Mouse (Mus musculus) liver, embryonic 11.5 days (tissue): ENCODE measurements at regions not wholly inside any gene's neighbourhood (a gene's known extent, or its start where the extent isn't known, plus 50 kb on each side); places are given as distances from the start of the nearest gene placed in this dataset.

Experiments used
- ATAC-seq: fragments of 200-750 bp; cut with Nextera tagmentation; replicated peaks from 2 replicates; pipeline ENCODE4 v1.8.0; 2017; ENCODE audit warnings: moderate number of reproducible peaks, mild to moderate bottlenecking, moderate TSS enrichment, moderate library complexity; ENCODE audit not compliant: low FRiP score
- DNase-seq: peaks from one replicate; pipeline ENCODE4 v3.0.0-alpha.2; 2017; ENCODE audit warnings: low spot score
- H3K27ac ChIP-seq: fragments of 300-500 bp; sonication (generic); 2 replicates; pipeline ENCODE4 v1.5.1; 2014; ENCODE audit warnings: mild to moderate bottlenecking, low read depth, low read length, control low read depth
- H3K27me3 ChIP-seq: fragments of 300-500 bp; sonication (generic); replicated peaks from 2 replicates; pipeline ENCODE4 v1.6.1; 2014; ENCODE audit warnings: low read length, mixed read lengths; ENCODE audit not compliant: control insufficient read depth, insufficient read depth
- H3K36me3 ChIP-seq: fragments of 300-500 bp; sonication (generic); 2 replicates; pipeline ENCODE4 v1.6.1; 2014; ENCODE audit warnings: mild to moderate bottlenecking, low read length, moderate library complexity, mixed read lengths; ENCODE audit not compliant: control insufficient read depth, insufficient read depth
- H3K4me1 ChIP-seq: fragments of 300-500 bp; sonication (generic); replicated peaks from 2 replicates; pipeline ENCODE4 v1.6.1; 2014; ENCODE audit warnings: low read length, mixed read lengths; ENCODE audit not compliant: control insufficient read depth, insufficient read depth
- H3K4me2 ChIP-seq: fragments of 300-500 bp; sonication (generic); 2 replicates; pipeline ENCODE4 v1.6.1; 2014; ENCODE audit warnings: mild to moderate bottlenecking, control low read depth, moderate library complexity
- H3K4me3 ChIP-seq: fragments of 300-500 bp; sonication (generic); 2 replicates; pipeline ENCODE4 v1.5.1; 2014; ENCODE audit warnings: low read depth, low read length, control low read depth
- H3K9ac ChIP-seq: fragments of 300-500 bp; sonication (generic); 2 replicates; pipeline ENCODE4 v1.6.1; 2014; ENCODE audit warnings: low read depth, low read length, control low read depth
- H3K9me3 ChIP-seq: fragments of 300-500 bp; sonication (generic); 2 replicates; pipeline ENCODE4 v1.6.1; 2016; ENCODE audit warnings: low read length, inconsistent platforms, mixed read lengths; ENCODE audit not compliant: control insufficient read depth
- WGBS: fragments of 180-500 bp; shearing (Covaris S2); extraction: QIAGEN DNeasy Blood & Tissue Kit; methylation state at CpG from one replicate; pipeline ENCODE4 v1.1.7; 2014; 5-methylcytosine and 5-hydroxymethylcytosine counted together

DNA sequence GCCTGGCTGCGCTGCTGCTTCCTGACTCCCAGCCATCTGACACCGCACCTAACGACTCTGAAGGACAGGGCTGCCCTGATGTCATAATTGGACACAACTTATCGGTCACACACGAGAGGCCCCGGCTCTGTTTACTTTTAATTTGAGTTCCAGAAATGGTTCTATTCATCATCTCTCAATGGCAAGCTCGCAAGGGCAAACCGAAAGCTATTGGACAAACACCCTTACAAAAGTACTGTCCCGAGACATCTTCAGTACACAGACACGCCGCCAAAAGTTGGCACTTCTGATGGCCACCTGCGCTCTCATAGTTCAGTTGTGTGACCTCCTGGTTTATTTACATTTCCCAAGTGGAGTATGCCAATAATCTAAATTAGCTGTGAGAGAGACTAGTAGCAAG is 274.9 kb downstream of the Gxylt1 start:
- DNase-seq: no peak

DNA sequence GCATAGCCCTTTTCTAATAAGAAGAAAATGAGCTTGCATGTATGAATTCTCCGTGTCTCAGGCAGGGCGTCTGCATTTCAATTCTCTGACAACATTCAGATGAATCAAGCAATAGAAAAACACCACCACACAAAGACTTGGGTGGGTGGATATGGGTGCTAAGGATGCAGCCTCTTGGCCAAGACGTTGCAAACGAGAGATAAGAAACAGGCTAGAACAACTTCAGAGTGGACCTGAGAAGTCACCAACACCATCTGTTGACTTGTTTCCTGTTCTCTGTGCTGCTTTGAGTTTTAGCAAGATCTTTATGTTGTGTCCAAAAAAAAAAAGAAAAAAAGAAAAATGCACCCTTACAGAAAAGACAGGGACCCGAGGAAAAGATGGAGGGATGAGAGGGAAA is 277.0 kb downstream of the Gxylt1 start:
- ATAC-seq (peak; percentile 73), DNase-seq (no peak)
- Histone ChIP-seq H3K36me3 (no peaks in the 10 kb centered on the region), H3K27me3 (no peaks in the 10 kb centered on the region), H3K4me2 (peak overlapping the region; percentile 15), H3K9me3 (no peaks in the 10 kb centered on the region), H3K27ac (no peak overlapping the region), H3K4me3 (no peak overlapping the region), H3K9ac (no peak overlapping the region), H3K4me1 (peaks cover 13% of the 10 kb centered on the region)
- WGBS: 48% methylated on average over 5 of the region's 5 CpGs

More for the DNA sequence above, 274.9 kb downstream of the Gxylt1 start:
- Histone ChIP-seq H3K27ac (no peak overlapping the region), H3K36me3 (no peaks in the 10 kb centered on the region), H3K4me3 (no peak overlapping the region), H3K9ac (no peak overlapping the region), H3K9me3 (no peaks in the 10 kb centered on the region), H3K4me2 (no peak overlapping the region; the same call in 1 of the 2 replicates), H3K27me3 (no peaks in the 10 kb centered on the region), H3K4me1 (peaks cover 18% of the 10 kb centered on the region)
- WGBS: 77% methylated on average over 12 of the region's 12 CpGs
- ATAC-seq: no peak

GRCm38 (mm10) chr15:92994191-92994671 is 280.7 kb downstream of the Gxylt1 start:
- no peak overlapping the region for H3K4me2 ChIP-seq
- no peak overlapping the region for H3K27ac ChIP-seq
- 71% methylated on average over 11 of the region's 11 CpGs for WGBS
- H3K36me3 ChIP-seq: no peaks in the 10 kb centered on the region
- H3K4me1 ChIP-seq: 0 out of 2 replicates have a peak, but pooled peaks cover 6% of the 10 kb centered on the region
- no peak overlapping the region for H3K9ac ChIP-seq
- DNase-seq (no peak), ATAC-seq (no peak)
- H3K4me3 ChIP-seq: no peak overlapping the region
- no peaks in the 10 kb centered on the region for H3K27me3 ChIP-seq
- H3K9me3 ChIP-seq: no peaks in the 10 kb centered on the region

DNA sequence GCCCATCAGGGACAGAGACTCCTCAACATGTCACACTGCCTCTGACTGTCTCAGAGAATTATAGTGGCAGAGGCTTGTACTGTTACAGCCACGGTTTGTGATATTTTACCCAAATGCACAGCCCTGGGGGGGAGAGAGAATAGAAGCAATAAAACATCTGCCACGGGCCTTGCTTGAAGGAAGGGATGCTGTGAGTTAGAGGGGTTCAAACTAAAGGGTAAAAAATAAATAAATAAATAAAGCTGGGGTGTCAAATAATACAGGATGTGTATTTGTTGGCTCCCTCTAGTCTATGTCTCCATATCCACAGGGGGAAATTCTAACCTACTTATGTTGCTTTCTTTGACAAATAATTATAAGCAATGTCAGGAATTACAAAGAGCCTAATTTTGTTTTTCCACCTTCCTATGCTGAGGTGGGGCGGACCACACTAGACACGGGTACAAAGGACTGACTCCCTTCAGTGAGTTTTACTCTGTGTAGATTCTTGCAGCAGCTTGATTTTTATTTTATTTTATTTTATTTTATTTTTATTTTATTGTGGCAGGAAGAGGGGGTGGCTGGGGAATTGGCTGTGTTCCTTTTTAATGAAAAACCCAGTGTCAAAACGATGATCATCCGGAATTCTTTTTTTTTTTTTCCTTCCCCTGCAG is 281.3 kb downstream of the Gxylt1 start:
- DNase-seq (no peak), ATAC-seq (no peak)
- no peaks in the 10 kb centered on the region for H3K9me3 ChIP-seq
- WGBS: 80% methylated on average over 6 of the region's 6 CpGs
- no peaks in the 10 kb centered on the region for H3K27me3 ChIP-seq
- H3K36me3 ChIP-seq: no peaks in the 10 kb centered on the region
- no peak overlapping the region for H3K27ac ChIP-seq
- H3K4me3 ChIP-seq: no peak overlapping the region
- no peak overlapping the region for H3K9ac ChIP-seq
- 0 out of 2 replicates have a peak, but pooled peaks cover 6% of the 10 kb centered on the region for H3K4me1 ChIP-seq
- H3K4me2 ChIP-seq: no peak overlapping the region

DNA sequence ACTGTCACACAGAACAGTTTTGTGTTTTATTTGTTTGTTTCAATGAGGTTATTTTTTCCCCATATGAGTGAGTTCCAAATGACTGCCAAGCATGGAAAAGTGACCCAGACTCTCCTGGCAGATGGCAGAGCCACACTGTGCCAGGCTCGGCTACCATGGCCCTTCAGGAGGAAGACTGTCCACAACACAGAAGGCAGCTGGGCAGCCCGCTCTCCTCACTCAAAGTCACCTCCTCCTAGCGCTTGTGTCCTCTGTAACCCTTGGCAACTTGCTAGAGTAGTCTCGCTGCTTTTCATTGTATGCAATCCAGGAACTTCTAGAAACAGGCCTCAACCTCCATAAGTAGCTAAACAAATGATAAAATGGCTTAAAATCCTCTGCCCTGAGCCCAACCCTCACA is 299.2 kb downstream of the Gxylt1 start:
- no peak overlapping the region for H3K9ac ChIP-seq
- no peaks in the 10 kb centered on the region for H3K4me1 ChIP-seq
- no peak for ATAC-seq
- 77% methylated on average over 4 of the region's 4 CpGs for WGBS
- no peak overlapping the region for H3K4me3 ChIP-seq
- no peaks in the 10 kb centered on the region for H3K36me3 ChIP-seq
- no peak overlapping the region for H3K27ac ChIP-seq
- no peak for DNase-seq
- H3K27me3 ChIP-seq: no peaks in the 10 kb centered on the region
- no peak overlapping the region for H3K4me2 ChIP-seq
- H3K9me3 ChIP-seq: no peaks in the 10 kb centered on the region

DNA sequence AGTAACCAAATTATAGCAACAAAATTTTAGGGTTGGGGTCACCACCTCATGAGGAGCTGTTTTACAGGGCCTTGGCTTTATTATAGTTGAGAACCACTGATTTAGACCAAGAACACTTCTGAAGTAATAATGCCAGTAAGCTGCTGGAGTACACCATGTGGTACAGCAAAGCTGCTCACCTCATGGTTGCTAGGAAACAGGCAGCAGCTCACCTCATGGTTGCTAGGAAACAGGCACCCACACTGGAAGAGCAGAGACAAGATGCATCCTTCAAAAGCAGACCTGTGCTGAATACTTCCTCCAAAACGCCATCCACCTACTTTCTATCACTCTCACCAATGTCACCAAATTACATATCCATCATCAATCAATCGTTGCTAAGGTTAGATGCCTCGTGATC is 300.0 kb downstream of the Gxylt1 start:
- Histone ChIP-seq H3K27me3 (no peaks in the 10 kb centered on the region), H3K4me1 (no peaks in the 10 kb centered on the region), H3K4me3 (no peak overlapping the region), H3K36me3 (no peaks in the 10 kb centered on the region), H3K9me3 (no peaks in the 10 kb centered on the region), H3K27ac (no peak overlapping the region), H3K9ac (no peak overlapping the region), H3K4me2 (no peak overlapping the region)
- ATAC-seq (no peak), DNase-seq (no peak)
- WGBS: 70% methylated on average over 3 of the region's 3 CpGs

- Histone ChIP-seq H3K36me3 (no peaks in the 10 kb centered on the region), H3K4me1 (no peaks in the 10 kb centered on the region), H3K9ac (no peak overlapping the region), H3K4me3 (no peak overlapping the region), H3K27ac (no peak overlapping the region), H3K4me2 (no peak overlapping the region), H3K9me3 (no peaks in the 10 kb centered on the region), H3K27me3 (no peaks in the 10 kb centered on the region)
- 70% methylated on average over 9 of the region's 9 CpGs for WGBS
- ATAC-seq (no peak), DNase-seq (no peak)
Measured at GRCm38 (mm10) chr15:92973651-92974229, 301.2 kb downstream of the Gxylt1 start.

- H3K4me1 ChIP-seq: no peaks in the 10 kb centered on the region
- no peak for ATAC-seq
- no peak overlapping the region for H3K4me2 ChIP-seq
- no peaks in the 10 kb centered on the region for H3K27me3 ChIP-seq
- H3K4me3 ChIP-seq: no peak overlapping the region
- no peak overlapping the region for H3K9ac ChIP-seq
- WGBS: 73% methylated on average over 1 of the region's 1 CpGs
- H3K27ac ChIP-seq: no peak overlapping the region
- no peaks in the 10 kb centered on the region for H3K9me3 ChIP-seq
- H3K36me3 ChIP-seq: no peaks in the 10 kb centered on the region
- DNase-seq: no peak
Measured at GRCm38 (mm10) chr15:92965556-92965955, 309.4 kb downstream of the Gxylt1 start.

GRCm38 (mm10) chr15:92964901-92965300 is 310.1 kb downstream of the Gxylt1 start:
- Histone ChIP-seq H3K4me1 (no peaks in the 10 kb centered on the region), H3K27me3 (no peaks in the 10 kb centered on the region), H3K27ac (no peak overlapping the region), H3K9ac (no peak overlapping the region), H3K4me2 (no peak overlapping the region), H3K36me3 (no peaks in the 10 kb centered on the region), H3K4me3 (no peak overlapping the region), H3K9me3 (no peaks in the 10 kb centered on the region)
- ATAC-seq: no peak
- no peak for DNase-seq
- 71% methylated on average over 3 of the region's 3 CpGs for WGBS
